Mouse (Mus musculus): ENCODE results near the gene Mpp4.

The Mpp4 gene

GRCm38 (mm10) chr1:59094705-59095104, 68.5 kb downstream of the Mpp4 start, which contains the start of gene C2cd6:
Gene C2cd6 (minus strand): TSS chr1:59094900.
- DNase-seq (ENCODE audit: extremely low read depth, insufficient read length, low spot score) = no peak
